In the genomic region with DNA sequence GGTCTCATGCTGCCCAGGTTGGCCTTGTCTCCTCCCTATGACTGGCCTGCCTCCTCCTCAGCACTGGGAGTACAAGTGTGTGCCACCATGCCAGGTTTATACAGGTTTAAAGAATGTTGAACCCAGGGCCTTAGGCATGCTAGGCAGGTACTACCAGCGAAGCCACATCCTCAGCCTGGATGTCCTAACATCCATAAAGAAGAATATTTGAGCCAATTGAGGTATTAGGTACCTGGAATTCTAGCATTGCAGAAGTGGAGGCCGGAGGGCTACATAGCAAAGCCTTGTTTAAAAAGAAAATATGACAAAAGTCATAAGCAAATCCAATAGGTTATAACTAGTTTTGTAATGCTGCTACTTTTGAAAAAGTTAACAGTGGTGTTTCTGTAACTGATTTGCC, we compare ENCODE assay signal across 29 mouse cellular contexts.
"Had no signal": no experiment of that assay in that cellular context is flagged by ENCODE, and none has a peak within 500 bp of the region (broad histone marks: within the 10 kb centered on the region; RNA-seq: fewer than 3 reads in every experiment).

No protein-coding gene starts in this region.

- H3K4me1 ChIP-seq: embryonic facial prominence, embryonic 10.5 days; embryonic facial prominence, embryonic 12.5 days; embryonic facial prominence, embryonic 13.5 days; forebrain, embryonic 12.5 days; forebrain, embryonic 15.5 days; heart, embryonic 10.5 days had no signal

- H3K27me3 ChIP-seq: embryonic facial prominence, embryonic 12.5 days; embryonic facial prominence, embryonic 13.5 days; embryonic facial prominence, embryonic 15.5 days; forebrain, embryonic 12.5 days; forebrain, embryonic 13.5 days; forebrain, embryonic 15.5 days had no signal

- H3K9me3 ChIP-seq: embryonic facial prominence, embryonic 10.5 days; embryonic facial prominence, embryonic 12.5 days; embryonic facial prominence, embryonic 13.5 days; embryonic facial prominence, embryonic 15.5 days; forebrain, embryonic 10.5 days; forebrain, embryonic 12.5 days; forebrain, embryonic 13.5 days; forebrain, embryonic 15.5 days; heart, embryonic 10.5 days had no signal

- H3K4me2 ChIP-seq: embryonic facial prominence, embryonic 12.5 days; embryonic facial prominence, embryonic 13.5 days; embryonic facial prominence, embryonic 15.5 days; forebrain, embryonic 12.5 days; forebrain, embryonic 13.5 days; forebrain, embryonic 15.5 days had no signal

- H3K4me3 ChIP-seq: embryonic facial prominence, embryonic 10.5 days; embryonic facial prominence, embryonic 12.5 days; embryonic facial prominence, embryonic 13.5 days; embryonic facial prominence, embryonic 15.5 days; erythroblast, embryonic 14.5 days; forebrain, embryonic 10.5 days; forebrain, embryonic 12.5 days; forebrain, embryonic 13.5 days; forebrain, embryonic 15.5 days; heart, adult 2 months; heart, embryonic 10.5 days had no signal

- H3K27ac ChIP-seq: embryonic facial prominence, embryonic 10.5 days; embryonic facial prominence, embryonic 12.5 days; embryonic facial prominence, embryonic 13.5 days; embryonic facial prominence, embryonic 15.5 days; forebrain, embryonic 10.5 days; forebrain, embryonic 12.5 days; forebrain, embryonic 13.5 days; forebrain, embryonic 15.5 days; heart, adult 2 months; heart, embryonic 10.5 days had no signal

- H3K36me3 ChIP-seq: embryonic facial prominence, embryonic 12.5 days; embryonic facial prominence, embryonic 13.5 days; embryonic facial prominence, embryonic 15.5 days; forebrain, embryonic 12.5 days; forebrain, embryonic 15.5 days; heart, embryonic 10.5 days had no signal

- H3K9ac ChIP-seq: embryonic facial prominence, embryonic 12.5 days; embryonic facial prominence, embryonic 13.5 days; embryonic facial prominence, embryonic 15.5 days; forebrain, embryonic 12.5 days; forebrain, embryonic 13.5 days; forebrain, embryonic 15.5 days; forebrain, postnatal 0 days had no signal

- ATAC-seq: forebrain, embryonic 13.5 days; forebrain, embryonic 14.5 days; forebrain, embryonic 15.5 days; forebrain, embryonic 16.5 days; forebrain, postnatal 0 days had no signal

- DNase-seq: cerebellum, adult 18-20 months; cerebellum, adult 2 months; cerebellum, adult 8-10 months; cerebellum, adult 9-10 months; cerebellum, adult 9-11 months; cerebellum, postnatal 10 days; cerebellum, postnatal 14 days; cerebellum, postnatal 25 days; cerebellum, postnatal 36 days; embryo, embryonic 11 days; forebrain, postnatal 0 days; gastrocnemius, postnatal 10 days; gastrocnemius, postnatal 14 days; gastrocnemius, postnatal 25 days; gastrocnemius, postnatal 36 days; heart, adult 18-20 months; heart, adult 2 months had no signal
